Mouse (Mus musculus) cerebellum, adult 9-10 months (tissue): ENCODE results near the gene Masp1.

Experiments used
- DNase-seq: peaks from one replicate; pipeline ENCODE4 v3.0.0; 2022

Masp1 gene

DNA sequence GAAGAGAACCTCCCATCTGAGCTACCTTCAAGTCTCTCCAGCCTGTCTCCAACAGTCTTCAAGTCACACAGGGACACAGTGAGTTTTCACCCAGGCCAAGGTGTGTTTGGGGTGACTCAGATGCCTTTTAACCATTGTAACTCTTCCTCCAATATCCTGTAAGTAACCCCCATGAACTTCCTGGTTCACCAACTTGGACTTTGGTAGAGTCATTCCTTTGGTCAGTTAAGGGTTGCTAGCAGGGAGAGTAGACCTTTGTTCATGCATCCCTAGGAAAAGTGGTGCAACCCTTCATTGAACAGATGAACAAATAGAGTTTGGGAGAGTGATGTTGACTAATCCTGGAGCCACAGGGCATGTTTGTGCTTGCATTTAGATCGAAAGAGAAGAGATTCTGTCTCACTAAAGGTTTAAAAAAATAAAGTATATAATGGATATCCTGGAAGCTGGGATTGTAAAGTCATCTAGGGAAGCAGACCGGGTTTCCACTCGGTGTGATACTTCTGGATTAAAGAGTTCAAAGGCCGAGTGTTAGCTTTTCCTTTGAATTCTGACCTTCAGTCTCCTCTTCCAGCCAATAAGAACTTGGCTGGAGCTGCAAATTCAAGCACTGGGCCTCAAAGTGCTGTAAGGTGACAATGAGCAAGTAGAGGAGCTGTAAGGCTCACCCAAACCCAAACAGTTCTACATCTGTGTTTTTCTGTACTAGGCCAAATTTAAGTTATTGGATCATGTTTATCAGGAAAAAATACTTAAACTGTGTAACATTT is 9.3 kb downstream of the Masp1 start:
- no peak for DNase-seq

- DNase-seq = no peak
These were observed 14.5 kb downstream of the Masp1 start for GRCm38 (mm10) chr16:23505904-23506687.

DNA sequence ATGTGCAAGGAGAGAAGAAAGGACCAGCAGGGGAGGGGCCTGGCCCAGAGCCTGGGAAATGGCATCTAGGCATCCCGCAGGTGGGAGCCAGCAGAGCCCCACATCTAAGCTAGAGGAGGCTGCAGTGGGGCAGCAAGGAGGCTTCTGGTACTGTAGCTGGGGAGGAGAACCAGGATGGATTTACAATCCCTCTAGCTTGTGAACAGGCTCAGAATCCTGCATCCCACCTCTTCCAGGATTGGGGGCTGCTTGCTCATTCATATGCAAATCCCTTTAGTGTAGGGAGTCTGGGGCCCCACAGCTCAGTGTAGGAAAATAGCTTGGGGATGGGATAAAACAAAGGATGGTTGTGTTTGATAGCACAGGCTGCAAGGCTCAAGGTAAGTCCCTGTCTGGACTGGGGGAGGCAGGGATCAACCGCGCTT is 16.3 kb downstream of the Masp1 start:
- DNase-seq = no peak

DNA sequence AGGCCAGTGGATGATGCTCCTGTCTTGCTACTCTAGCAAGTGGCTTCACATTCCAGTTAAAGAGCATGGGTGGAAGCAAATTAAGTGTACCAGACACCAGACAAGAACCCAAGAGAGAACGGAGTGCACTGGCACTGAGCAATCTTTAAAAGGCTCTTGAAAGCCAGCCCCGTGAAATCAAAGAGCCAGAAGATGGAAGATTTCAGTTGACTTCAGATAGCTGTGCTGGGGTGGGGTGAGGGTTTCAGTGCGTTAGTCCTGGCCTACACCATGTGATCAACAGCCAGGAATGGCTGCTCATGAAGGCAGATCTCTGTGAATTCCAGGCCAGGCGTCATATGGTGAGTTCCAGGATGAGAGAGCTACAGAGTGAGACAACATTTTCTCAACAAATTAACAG is 17.3 kb downstream of the Masp1 start:
- no peak for DNase-seq

DNA sequence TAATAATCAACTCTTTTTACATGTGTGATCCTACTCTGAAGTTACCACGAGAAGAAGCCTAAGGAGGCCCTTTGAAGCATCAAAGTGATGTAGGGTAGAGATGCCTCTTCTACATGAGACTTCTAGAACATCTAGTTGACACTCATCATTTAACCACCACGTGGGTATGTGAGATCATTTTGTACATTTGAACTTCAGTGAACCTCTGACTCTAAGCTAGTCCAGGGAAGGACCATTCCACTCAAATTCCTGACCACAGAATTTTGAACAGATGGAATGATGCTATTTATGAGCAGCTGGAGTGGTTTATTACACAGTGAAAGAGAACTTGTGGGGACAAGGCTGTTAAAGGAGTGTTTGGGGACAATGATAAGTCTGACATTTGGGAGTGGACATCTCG is 18.1 kb downstream of the Masp1 start:
- no peak for DNase-seq

GRCm38 (mm10) chr16:23501288-23501687 is 19.3 kb downstream of the Masp1 start:
- DNase-seq = no peak

- DNase-seq = no peak
These were observed 20.1 kb downstream of the Masp1 start for GRCm38 (mm10) chr16:23500558-23500957.

DNA sequence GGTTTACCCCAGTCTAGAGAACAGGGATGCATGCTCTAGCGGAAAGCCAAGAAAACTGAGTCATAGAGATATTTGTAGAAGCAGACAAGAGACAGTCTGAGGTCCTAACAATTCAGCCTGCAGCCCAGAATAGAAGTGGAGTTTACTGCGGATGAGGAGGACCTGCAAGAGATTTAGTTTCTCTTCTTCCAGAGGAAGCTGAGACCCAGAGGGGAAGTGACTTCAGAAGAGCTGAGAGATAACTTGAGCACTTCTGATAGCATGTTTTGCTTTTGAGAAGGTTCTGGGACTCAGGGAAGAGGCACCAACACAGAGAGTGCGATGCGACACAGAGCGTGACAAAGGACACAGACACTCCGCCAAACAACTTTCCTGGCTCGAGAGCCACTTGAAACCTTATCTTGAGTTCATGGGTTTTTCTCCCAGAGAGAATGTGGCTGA is 21.9 kb downstream of the Masp1 start:
- no peak for DNase-seq

DNA sequence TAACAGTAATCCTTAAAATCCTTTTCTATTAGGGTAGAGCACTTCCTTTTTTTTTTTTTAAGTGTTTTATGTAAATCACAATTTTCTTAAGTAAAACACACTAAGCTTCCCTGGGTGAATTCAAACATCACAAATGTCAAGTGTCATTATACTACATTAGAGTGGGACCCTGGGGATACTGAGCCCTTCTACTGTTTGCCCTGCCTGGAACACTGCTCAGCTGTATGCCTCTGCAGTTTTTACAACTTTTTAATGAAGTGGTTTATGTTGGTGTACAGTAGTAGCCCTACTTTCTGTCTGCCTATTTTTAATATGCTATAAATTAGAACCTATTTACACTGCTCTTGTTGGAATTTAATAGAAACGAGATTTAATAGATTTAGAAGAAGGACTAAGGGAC is 22.7 kb downstream of the Masp1 start:
- DNase-seq = no peak

- DNase-seq = no peak
These were observed 23.2 kb downstream of the Masp1 start for GRCm38 (mm10) chr16:23497440-23497839.

DNA sequence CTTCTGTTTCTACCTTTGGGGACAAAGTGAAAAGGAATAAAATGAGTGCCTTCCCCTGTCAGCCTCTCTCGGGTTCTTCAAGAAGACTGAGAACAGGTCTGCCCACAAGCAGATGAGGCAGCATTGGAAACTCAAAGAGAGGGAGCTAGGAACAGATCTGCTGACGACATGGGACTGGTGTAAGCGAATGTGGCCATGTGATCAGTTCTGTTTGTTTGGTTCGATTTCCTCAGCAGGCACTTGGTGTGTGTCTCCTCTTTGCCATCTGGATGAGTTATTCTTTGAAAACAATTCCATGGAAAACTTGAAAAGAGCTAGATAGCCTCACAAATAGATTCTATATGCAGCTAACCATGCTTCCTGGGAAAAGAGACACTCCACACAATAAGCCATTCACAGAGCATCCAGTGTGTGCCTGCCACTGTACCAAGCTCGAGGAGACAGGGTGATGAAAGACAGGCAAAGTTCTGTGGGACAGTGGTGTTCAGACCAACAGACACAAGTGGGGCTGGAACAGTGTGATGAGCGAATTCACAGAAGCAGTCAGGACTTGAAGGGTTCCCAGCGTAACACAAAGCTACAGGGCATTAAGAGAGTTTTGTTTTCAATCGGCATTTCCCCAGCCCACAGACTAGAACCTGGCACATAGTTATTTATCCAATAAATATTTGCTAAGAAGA is 24.2 kb downstream of the Masp1 start:
- no peak for DNase-seq

GRCm38 (mm10) chr16:23492783-23493182 is 27.8 kb downstream of the Masp1 start:
- DNase-seq = no peak

GRCm38 (mm10) chr16:23483292-23483691 is 37.3 kb downstream of the Masp1 start:
- DNase-seq = no peak

- no peak for DNase-seq
These were observed 37.8 kb downstream of the Masp1 start for GRCm38 (mm10) chr16:23482846-23483245.

DNA sequence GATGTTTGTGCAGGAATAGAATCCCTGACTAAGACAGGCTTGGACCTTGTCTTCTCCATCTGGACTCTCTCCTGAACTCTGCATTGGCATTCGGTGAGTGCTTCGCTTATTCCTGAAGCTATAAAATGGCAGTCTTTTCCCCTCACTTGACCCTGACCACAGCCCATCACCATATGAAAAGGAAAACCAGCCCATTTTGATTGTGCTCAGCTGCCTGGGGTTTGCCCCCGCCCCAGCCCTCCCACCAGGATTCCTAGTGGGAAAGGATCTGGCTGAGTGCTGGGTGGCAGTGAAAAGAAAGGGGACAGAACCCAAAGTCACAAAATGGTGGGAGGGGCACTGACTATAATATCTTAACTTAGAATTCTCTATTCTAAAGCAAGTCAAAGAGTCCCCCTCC is 38.4 kb downstream of the Masp1 start:
- no peak for DNase-seq

DNA sequence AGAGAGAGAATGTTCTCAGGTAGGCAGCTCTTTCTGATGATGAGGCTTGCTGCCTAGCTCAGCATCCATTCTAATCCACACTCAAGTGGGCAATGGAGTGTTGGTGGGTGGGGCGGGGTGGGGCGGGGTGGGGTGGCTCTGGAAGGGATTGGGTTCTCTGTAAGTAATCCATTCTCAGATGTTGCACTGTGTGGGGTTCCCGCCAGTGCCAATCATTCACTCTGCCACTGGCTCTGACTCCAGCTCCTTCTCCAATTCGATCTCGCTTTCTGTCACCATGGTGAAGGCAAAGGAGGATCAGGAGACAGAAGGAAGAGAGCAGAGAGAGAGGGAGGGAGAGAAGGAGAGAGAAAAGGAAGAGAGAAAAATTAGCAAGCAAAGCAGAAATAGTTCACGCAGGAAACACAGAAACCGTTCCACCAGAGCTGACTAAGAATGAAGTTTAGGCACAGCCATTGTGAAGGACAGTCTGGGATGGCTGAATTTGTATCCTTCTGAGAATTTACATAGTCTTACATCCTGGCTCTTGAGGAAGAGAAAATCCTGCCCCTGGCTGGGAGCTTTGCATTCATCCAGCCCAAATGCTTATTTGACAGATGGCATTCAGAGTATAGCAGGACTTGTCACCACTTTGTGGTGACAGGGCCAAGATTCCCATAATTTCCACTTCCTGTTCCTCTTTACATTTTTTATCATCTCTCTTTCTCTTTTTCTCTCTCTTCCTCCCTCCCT is 40.6 kb downstream of the Masp1 start:
- no peak for DNase-seq

GRCm38 (mm10) chr16:23476598-23476997 is 44.0 kb downstream of the Masp1 start:
- DNase-seq = no peak

DNA sequence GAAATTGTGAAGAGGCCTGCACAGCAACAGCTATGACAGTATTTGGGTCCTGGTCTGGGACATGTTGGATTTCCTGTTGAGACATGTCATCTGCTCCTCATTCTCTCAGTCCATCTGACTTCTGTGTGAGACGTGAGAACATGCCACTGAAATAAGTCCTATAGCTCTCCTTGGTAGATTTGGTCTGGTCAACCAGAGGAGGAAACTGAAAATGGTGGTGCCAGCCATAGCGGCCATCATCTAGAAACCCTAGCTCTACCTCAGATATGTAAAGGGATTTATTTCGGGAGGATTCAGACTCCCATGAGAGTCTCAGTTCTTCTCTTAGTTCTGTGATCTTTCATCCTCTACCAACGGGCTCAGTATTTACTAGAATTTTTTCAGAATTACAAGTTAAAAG is 45.0 kb downstream of the Masp1 start:
- no peak for DNase-seq

GRCm38 (mm10) chr16:23472046-23472445 is 48.6 kb downstream of the Masp1 start:
- DNase-seq = no peak

GRCm38 (mm10) chr16:23471551-23471950 is 49.1 kb downstream of the Masp1 start:
- DNase-seq = no peak

- no peak for DNase-seq
These were observed 56.8 kb downstream of the Masp1 start for GRCm38 (mm10) chr16:23463671-23464347.

- DNase-seq = no peak
These were observed 61.6 kb downstream of the Masp1 start for GRCm38 (mm10) chr16:23458906-23459588.
